Mouse (Mus musculus) thymus, adult 18-20 months (tissue): ENCODE data around the gene Sh3bp1.
"Not testable (repeated sequence)": the region's sequence is repeated elsewhere in the genome, so short reads cannot be mapped to it uniquely, and the experiment has no call there.

ENCODE experiments used
- DNase-seq, 2 experiments: peaks; one replicate each; pipeline ENCODE4 v3.0.0; 2022; ENCODE audit warnings: mixed read lengths in 2 of 2

The Sh3bp1 gene

DNA sequence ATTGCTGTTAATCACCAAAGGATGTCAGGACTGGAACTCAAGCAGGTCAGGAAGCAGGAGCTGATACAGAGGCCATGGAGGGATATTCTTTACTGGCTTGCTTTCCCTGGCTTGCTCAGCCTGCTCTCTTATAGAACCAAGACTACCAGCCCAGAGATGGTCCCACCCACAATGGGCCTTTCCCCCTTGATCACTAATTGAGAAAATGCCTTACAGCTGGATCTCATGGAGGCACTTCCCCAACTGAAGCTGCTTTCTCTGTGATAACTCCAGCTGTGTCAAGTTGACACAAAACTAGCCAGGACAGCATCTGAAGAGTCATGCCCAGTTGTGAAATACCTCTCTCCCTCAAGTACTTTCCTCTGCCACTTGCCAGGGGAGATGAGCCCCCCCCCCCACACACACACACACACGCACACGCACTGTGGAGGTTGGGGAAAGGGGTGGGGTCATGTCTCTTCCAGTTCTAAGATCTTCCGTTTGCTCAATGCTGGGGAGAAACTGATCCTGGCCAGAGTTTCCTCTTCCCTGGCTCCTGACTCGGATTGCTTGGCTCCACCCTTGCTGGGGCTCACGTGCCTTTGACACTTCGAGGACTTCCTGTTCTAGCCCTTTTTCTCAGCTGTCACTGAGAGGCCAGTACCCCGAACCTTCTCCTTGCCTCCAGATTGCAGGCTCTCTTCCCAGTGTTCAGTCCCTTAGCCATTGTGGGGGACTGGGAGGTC is 20.6 kb upstream of the Sh3bp1 start:
- not testable (repeated sequence) for DNase-seq

DNA sequence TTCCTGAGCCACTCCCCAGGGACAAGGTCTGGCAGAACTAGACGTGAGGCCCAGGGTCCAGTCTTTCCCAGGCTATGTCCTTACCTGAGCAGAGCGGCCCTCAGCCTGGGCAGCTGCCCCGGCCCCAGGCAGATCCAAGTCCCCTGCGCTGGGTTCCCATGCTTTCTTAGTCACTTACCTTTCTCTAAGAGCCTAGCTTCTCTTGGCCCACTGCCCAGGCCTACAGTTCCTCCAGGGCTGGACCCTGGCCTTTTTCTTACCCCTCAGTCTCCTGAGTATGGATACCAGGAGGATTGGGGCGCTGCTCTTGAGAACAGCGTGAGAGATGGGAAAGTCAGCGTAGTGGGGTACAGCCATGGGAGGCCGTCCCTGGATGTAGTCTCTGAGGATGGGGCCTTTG is 19.1 kb upstream of the Sh3bp1 start:
- DNase-seq: no peak

DNA sequence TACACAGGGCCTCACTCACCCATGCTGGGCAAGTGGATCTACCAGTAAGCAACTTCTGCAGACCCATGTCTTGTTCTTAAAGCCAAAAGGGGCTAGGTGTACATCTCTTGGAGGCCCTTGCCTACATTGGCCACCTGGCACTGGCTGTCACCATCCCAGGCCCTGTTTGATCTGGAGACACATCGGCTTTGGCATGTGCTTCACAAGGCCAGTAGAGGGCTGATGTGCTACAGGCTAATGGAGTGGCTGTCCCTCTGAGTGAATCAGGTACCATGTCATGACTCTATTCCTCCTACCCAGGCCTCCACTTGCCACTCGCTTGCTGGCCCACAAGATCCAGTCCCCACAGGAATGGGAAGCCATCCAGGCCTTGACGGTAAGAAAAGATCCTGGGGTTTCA is 17.7 kb upstream of the Sh3bp1 start:
- DNase-seq: no peak

DNA sequence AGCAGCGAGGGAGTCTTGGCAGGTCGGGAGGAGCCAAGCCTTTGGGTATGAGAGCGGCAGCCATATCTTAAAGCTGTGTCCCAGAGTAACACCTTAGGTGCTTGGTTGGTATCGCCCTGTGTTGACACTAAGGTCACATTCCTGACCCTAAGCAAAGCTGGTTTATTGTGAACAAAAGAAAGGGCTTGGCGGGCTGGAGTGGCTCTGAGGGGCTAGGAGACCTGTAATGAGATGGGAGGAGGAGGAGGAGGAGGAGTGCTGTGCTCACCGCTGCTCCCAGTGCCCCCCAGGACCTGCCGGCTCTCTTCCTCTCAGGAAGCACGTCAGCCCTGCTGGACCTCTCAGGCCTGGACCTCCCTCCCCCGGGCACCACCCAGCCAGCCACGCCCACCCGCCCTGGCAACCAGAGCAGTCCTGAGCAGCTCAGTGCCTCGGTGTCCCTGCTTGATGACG is 10.1 kb upstream of the Sh3bp1 start:
- no peak for DNase-seq

DNA sequence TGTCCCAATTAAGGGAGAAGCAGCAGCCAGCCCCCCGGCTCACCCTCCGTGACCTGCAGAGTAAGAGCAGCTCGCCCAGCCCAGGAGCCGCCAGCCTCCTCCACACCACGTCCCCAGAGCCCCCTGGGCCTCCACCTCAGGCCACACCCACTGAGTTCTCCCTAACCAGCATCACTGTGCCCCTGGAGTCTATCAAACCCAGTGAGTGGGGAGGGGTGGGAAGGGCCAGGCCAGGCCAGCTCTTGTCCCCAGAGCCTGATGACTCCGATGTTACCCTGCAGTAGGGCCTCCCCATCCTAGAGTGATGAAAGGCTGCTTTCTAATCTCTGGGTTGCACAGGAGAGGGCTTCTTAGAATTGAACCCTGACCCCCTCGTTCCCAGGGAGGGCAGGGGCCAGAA is 7.1 kb upstream of the Sh3bp1 start:
- no peak for DNase-seq

DNA sequence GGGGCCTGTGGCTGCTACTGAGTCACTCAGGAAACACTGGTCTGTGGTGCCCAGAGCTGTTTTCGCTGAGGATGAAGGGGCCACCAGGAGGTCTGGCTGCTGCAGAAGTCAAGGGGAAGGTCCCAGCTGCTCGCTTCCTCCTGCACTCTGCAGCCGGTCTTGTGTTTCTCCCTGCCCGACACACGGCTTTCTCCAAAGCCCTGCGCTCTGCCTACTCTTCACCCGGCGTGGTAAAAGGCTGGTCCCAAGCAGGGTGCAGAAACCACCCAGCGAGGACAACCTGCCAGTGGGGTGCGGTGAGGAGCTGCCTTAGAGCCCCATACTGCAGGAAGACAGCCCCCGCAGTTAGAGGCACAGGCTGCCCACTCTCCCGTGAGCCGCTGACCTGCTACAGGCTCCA is 4.8 kb upstream of the Sh3bp1 start:
- DNase-seq: peak in 1 of 2 experiments; percentile 34

DNA sequence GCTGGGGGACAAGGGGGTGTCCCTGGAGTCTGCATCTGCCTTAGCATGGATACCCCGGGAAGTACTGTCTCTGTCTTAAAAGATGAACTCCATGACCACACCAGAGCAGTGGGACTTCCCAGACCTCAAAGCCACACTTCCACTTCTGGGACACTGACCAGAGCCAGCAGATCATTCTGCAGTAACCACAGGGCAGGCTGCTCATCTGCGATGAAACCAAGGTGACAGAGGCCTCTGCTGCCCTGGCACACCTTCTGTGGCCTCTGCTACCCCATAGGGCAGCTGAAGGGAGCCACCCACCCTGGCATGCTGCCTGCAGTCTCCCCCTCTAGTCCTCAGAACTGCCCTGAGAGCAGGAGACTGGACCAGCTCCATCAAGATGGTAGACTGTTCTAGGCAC is 3.8 kb upstream of the Sh3bp1 start:
- no peak for DNase-seq

DNA sequence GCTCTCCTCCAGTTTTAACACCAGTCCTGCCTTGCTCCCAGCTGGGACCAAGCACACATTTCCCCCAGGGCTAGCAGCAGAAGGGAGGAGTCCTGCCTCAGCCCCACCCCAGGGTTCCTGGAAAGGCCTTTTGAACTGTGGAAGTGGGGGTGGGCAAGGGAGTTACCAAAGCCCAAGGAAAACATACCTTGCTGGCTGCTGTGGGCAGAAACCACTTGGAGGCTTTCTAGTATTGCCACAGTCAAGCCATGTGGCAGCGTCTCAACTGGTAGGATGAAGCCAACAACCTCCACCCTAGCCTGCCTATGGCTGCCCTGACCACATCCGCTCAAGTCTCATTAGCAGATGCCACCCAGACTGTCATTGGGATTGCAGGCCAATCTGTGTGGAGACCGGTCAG is 3.4 kb upstream of the Sh3bp1 start:
- peak in 1 of 2 experiments; percentile 50 for DNase-seq

DNA sequence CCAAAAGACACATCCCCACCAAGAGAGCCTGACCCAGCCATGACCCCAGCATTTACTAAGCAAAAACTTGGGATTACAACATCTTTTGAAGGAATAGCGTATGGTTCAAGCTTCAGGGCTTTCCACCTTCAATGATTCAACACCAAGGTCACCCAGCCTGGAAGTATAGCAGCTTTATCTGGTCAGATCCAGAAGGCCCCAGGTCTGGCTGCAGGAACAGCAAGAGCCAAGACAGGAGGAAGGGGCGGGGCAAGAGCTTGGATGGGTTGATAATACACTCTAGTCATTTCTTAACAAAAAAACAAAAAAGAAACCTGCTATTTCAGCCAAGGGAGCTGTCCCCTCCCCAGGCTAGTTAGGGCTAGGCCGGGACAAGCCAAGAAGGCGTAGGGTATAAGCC is 2.1 kb upstream of the Sh3bp1 start:
- no peak for DNase-seq

DNA sequence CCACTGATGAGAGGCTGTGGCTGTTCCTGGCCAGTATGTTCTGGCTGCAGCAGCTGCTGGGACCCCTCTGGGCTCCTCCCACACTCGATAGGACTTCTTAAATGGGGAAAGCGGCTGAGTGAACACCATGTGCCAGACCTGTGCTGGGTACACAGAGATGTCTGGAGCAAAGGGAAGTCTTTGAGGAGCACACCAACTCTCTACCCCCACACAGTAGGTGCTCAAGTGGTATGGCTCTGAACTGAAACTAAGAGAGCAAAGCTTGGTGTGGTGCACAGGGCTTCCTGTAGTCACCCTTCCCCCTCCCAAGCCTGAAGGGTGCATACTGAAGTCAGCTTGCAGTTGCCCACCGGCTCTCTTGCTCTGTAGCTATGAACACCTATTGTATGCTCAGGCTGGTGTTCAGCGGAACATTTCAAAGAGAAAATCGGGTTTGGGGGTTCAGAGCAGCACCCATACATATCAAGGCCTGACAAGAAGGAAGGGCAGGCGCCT is 1.0 kb upstream of the Sh3bp1 start:
- DNase-seq: peak in 1 of 2 experiments; percentile 68

DNA sequence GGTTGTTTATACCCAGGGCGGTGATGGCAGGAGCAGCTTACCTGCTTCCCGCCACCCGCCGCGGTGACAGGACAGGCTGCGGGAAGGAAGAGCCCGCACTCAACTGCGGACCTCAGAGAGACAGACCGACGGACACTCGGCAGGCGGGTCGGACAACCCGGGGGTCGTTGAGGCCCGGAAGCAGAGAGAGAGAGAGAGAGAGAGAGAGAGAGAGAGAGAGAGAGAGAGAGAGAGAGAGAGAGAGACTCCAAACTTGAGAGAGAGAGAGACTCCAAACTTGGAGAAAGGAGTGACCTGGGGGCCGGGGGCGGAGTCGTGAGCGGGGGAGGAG is 194 bp upstream of the Sh3bp1 start, which contains the start of gene Gm49510:
Gene Gm49510, plus strand, starts transcription at position 259 of the 331 bp plus-strand sequence.
- no peak for DNase-seq

DNA sequence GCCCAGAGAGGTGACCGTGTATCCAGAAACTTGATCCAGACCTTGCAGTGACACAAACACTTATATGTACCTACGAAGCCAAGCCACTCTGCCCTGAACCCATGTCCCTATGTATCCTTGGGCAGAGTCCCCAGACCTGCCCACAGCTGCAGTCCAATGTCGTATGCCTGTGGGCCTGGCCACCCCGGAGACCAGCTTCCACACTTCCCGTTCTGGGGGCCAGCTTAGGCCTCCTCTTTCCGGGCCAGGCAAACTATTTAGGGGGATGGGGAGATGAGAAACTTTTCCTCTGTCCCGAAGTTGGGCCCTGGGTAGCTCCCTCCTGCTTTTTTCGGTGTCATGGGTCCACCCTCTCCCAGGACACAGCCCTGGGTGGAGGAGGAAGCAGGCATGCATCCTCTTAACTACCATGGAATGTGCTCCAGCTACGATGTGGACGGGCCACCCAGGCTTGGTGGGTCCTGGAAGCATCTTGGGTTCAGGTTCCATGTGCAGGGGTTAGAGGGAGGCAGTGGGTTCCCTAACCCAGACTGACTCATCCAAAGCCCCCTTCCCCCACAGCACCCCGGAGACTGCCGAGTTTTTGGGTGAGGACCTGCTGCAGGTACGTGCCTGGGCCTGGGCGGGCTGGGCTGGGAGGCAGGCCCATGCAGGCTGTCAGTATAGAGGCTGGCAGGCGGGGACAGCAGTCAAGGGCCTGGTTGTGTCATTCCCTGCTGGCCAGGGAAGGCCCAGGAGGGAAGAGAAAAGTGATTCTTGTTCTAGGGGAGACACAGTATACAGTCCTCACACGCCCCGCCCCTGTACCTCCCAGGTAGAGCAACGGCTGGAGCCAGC is 1.2 kb downstream of the Sh3bp1 start:
- no peak for DNase-seq

DNA sequence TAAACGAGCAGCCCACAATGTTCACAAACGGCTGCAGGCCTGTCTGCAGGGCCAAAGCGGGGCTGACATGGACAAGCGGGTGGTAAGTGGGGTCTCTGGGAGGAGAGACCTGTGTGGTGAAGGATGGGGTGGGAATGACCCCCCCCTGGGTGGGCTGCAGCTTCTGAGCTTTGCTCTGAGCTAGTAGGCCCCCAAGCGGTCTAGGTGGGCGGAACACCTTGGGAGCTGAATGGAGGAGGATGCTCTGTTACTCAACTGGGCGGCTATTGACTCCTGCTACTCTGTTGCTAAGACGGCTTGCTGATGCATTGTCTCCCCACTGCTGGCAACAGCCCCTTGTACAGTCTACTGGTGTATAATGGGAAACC is 1.8 kb downstream of the Sh3bp1 start:
- no peak for DNase-seq

DNA sequence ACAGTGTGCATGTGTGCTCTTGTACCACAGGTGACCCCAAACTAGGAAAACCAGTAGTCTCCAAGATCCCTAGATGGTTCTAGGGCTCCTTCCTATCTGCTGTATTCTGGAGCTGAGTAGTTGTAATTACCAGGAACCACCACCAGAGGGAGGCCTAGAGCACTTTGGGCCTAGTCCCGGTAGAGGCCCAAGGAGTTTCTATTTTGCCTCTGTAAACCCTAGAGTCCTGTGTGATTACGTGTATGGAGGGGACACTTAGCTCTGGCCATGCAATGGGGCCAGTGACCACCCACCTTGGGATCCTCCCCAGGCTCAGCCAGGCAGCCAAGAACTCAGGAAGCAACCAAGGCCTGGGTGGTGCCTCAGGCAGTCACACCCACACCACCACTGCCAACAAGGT is 3.7 kb downstream of the Sh3bp1 start:
- peak in 1 of 2 experiments; percentile 50 for DNase-seq

DNA sequence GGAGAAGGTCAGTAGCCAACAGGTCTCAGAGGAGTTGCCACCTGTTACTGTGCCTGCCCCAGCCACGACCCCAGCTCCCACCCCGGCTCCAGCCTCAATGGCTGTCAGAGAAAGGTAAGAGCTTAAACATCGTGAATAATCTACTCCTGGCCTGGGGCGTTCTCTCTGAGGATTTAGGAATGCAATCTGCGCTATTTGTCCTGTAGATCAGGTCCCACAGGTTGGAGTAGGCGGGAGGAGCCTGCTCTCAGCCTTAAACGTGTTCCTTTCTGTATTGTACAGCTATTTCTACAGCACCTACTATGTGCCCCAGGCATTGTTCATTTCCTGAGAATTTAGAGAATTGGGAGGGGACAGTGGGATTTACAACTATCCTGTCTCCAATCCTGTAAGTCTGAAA is 8.8 kb downstream of the Sh3bp1 start:
- DNase-seq: no peak

DNA sequence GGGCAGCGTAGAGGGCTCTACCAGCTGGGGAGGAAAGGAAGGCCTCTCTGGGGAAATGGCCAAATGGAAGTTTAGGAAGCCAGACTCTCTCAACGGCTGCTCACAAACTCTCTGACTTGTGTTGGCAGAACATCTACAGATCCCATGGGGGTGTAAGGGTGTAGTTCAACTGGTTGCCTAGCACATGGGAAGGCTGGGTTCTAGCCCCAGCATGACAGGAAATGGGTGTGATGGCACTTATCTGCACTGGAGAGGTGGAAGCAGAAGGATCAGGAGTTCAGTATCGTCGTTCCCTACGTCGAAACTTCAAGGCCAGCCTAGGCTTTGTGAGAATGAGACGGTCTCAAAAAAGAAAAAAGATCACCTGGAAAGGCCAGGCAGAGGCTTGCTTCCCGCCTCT is 9.4 kb downstream of the Sh3bp1 start:
- DNase-seq: no peak

DNA sequence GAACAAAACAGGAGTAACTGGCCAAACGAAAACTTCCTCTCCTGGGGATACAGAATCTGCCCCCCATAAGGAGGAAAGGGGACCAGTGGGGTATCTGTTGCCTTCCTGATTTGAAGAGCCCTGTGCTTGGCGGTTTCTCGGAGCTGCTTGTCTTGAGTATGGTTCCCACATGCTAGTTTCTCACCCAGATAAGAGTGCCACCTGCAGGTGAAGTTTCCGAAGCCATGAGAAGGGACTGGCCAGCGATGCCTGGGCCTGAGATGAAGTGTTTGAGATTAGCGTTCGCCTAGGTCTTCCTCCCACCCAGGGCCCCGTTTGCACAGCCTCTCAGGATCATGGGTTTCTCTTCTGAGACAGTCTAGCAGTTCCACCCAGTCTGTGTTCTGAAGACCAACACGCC is 12.5 kb downstream of the Sh3bp1 start:
- no peak for DNase-seq

DNA sequence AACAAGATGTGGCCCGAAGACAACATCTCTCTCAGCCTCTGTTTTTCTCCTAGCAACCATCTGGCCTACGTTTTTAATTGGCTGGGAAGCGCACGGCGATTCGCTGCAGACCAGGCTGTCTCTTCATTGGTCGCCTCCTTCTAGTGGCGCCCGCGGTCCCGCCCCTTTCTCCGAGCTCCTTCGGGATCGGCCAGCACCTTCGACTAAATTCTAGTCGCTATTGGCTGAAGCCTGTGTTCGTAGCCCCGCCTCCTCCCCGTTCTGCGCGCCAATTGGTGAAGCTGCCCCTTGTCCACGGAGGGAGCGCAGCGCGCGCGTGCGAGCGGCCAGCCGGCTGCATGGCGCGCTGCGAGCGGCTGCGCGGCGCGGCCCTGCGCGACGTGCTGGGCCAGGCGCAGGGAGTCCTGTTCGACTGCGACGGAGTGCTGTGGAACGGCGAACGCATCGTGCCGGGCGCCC is 14.1 kb downstream of the Sh3bp1 start, which contains the start of gene Pdxp:
Gene Pdxp, plus strand, starts transcription at position 288 of the 459 bp plus-strand sequence.
- peak; percentile 96 for DNase-seq

DNA sequence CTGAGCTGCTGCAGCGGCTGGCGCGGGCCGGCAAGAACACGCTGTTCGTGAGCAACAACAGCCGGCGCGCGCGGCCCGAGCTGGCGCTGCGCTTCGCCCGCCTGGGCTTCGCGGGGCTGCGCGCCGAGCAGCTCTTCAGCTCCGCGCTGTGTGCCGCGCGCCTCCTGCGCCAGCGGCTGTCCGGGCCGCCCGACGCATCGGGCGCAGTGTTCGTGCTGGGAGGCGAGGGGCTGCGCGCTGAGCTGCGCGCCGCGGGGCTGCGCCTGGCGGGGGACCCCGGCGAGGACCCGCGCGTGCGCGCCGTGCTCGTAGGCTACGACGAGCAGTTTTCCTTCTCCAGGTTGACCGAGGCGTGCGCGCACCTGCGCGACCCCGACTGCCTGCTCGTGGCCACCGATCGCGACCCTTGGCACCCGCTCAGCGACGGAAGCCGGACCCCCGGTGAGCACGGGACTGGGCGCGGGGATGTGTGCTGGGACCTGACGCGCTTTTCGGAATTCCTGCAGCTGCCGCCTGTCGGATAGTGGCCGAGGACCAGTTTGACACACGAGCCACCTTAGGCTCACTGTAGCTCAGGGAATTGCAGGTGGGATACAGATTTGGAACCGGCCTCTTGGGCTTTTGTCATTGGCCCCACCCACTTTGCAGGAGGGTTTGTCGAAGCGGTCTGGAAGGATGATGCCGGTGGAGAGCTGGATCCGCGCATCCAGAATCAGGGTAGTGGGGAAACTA is 14.7 kb downstream of the Sh3bp1 start:
- peak in 1 of 2 experiments; percentile 55 for DNase-seq

DNA sequence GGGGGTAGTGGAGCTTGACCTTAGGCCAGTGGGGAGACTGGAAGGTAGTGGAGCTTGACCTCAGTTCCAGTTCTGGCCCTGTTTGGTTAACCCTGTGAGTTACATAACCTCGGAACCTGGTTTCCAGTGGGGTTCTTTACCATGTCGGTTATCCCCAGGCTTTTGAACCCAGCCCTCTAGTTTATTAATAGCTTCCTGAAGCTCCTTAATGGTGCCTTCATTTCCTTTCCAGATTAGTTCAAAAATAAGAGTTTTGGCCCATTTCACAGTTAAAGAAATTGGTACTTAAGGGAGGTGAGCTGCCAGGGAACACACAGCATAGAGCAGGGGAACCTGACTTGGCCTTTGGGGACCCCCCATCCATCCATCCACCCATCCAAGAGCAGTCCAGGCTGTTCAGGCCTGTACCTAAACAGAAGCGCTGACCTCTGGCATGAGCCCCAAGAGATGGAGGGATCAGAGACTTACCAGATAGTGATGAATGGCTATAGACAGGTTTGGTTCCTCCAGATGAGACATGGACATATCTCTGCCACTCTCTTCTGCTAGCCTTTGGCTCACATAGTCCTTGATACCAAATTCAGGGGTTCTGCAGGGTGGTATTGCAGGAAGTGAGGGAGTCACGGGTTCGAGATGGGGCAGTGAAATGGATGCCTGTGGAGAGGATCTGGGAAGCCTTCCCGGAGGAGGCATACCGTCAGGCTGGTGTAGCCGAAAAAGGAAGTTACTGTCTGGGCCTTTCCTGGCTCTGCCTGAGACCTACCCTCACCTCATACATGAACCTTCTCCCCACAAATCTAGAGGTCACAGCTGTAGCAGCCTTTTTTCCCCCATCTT is 15.5 kb downstream of the Sh3bp1 start:
- no peak for DNase-seq

DNA sequence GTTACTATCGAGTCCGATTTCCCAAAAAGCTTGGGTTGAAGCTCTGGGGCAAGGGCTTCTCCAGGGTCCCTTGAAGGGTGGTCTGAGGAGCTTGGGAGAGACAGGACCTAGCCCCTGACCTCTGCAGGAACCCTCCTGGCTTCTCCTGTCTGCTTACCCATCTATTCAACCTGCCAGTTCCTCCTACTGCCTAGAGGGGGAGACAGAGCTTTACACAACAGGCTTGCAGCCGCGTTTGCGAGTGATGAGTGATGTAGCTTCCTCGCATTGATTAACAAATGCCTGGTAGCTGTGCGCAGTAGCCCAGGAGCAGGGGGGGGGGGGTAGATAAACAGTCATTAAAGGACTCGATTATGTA is 16.1 kb downstream of the Sh3bp1 start:
- peak in 1 of 2 experiments; percentile 68 for DNase-seq
